Mouse (Mus musculus): ENCODE data around the gene Zfp296. TPM values are rescaled to one million over a fixed set of nuclear protein-coding genes. Genes with fewer than 3 reads are reported as not detected.

Zfp296 gene
- polyA plus RNA-seq, 1 experiment from 2014 or later = 0.47 TPM

- Histone ChIP-seq H3K9me3 (ENCODE audit: control insufficient read depth, low read length) (no peaks in the 10 kb centered on the region), H3K36me3 (ENCODE audit: control insufficient read depth, insufficient read depth, low read length) (peaks cover 13% of the 10 kb centered on the region), H3K27ac (ENCODE audit: low read depth, low read length) (no peak overlapping the region), H3K4me3 (ENCODE audit: low read depth, low read length) (no peak overlapping the region), H3K9ac (ENCODE audit: low read length) (no peak overlapping the region), H3K27me3 (ENCODE audit: control insufficient read depth, insufficient read depth, low read length) (peaks cover 32% of the 10 kb centered on the region), H3K4me1 (replicated peaks; ENCODE audit: control insufficient read depth, insufficient read depth, low read length) (peaks cover 8% of the 10 kb centered on the region; the same call in 1 of the 2 replicates), H3K4me2 (ENCODE audit: low read depth, low read length, severe bottlenecking) (no peak overlapping the region)
- no peak for ATAC-seq (replicated peaks; ENCODE audit: low FRiP score)
- no peak for DNase-seq (ENCODE audit: low spot score)
- 84% methylated on average over 8 of the region's 8 CpGs for WGBS
These were observed 3.5 kb downstream of the Zfp296 start for GRCm38 (mm10) chr7:19580634-19581033.

- DNase-seq (ENCODE audit: low spot score) (no peak), ATAC-seq (replicated peaks; ENCODE audit: low FRiP score) (no peak)
- Histone ChIP-seq H3K27ac (ENCODE audit: low read depth, low read length) (no peak overlapping the region), H3K4me2 (ENCODE audit: low read depth, low read length, severe bottlenecking) (no peak overlapping the region), H3K9ac (ENCODE audit: low read length) (no peak overlapping the region), H3K9me3 (ENCODE audit: control insufficient read depth, low read length) (no peaks in the 10 kb centered on the region), H3K4me1 (replicated peaks; ENCODE audit: control insufficient read depth, insufficient read depth, low read length) (no peaks in the 10 kb centered on the region), H3K36me3 (ENCODE audit: control insufficient read depth, insufficient read depth, low read length) (peaks cover 42% of the 10 kb centered on the region), H3K4me3 (ENCODE audit: low read depth, low read length) (no peak overlapping the region), H3K27me3 (ENCODE audit: control insufficient read depth, insufficient read depth, low read length) (no peaks in the 10 kb centered on the region)
- 75% methylated on average over 46 of the region's 46 CpGs for WGBS
These were observed 9.2 kb downstream of the Zfp296 start for GRCm38 (mm10) chr7:19586269-19586668.

GRCm38 (mm10) chr7:19589207-19589606 is 12.1 kb downstream of the Zfp296 start:
- Histone ChIP-seq H3K4me3 (ENCODE audit: low read depth, low read length) (no peak overlapping the region), H3K4me1 (replicated peaks; ENCODE audit: control insufficient read depth, insufficient read depth, low read length) (no peaks in the 10 kb centered on the region), H3K27me3 (ENCODE audit: control insufficient read depth, insufficient read depth, low read length) (no peaks in the 10 kb centered on the region), H3K9me3 (ENCODE audit: control insufficient read depth, low read length) (no peaks in the 10 kb centered on the region), H3K27ac (ENCODE audit: low read depth, low read length) (no peak overlapping the region), H3K9ac (ENCODE audit: low read length) (no peak overlapping the region), H3K4me2 (ENCODE audit: low read depth, low read length, severe bottlenecking) (no peak overlapping the region), H3K36me3 (ENCODE audit: control insufficient read depth, insufficient read depth, low read length) (peaks cover 42% of the 10 kb centered on the region)
- ATAC-seq (replicated peaks; ENCODE audit: low FRiP score) (no peak), DNase-seq (ENCODE audit: low spot score) (peak; percentile 74)
- WGBS = 60% methylated on average over 3 of the region's 3 CpGs

GRCm38 (mm10) chr7:19589917-19590316 is 12.8 kb downstream of the Zfp296 start:
- 68% methylated on average over 3 of the region's 3 CpGs for WGBS
- ATAC-seq (replicated peaks; ENCODE audit: low FRiP score) (0 out of 2 replicates have a peak, but pooled peaks have one; percentile 40), DNase-seq (ENCODE audit: low spot score) (peak; percentile 76)
- no peak overlapping the region for H3K4me2 ChIP-seq (ENCODE audit: low read depth, low read length, severe bottlenecking)
- H3K27ac ChIP-seq (ENCODE audit: low read depth, low read length) = no peak overlapping the region
- H3K9ac ChIP-seq (ENCODE audit: low read length) = no peak overlapping the region
- H3K4me3 ChIP-seq (ENCODE audit: low read depth, low read length) = no peak overlapping the region
- no peaks in the 10 kb centered on the region for H3K27me3 ChIP-seq (ENCODE audit: control insufficient read depth, insufficient read depth, low read length)
- H3K4me1 ChIP-seq (replicated peaks; ENCODE audit: control insufficient read depth, insufficient read depth, low read length) = no peaks in the 10 kb centered on the region
- H3K9me3 ChIP-seq (ENCODE audit: control insufficient read depth, low read length) = no peaks in the 10 kb centered on the region
- peaks cover 38% of the 10 kb centered on the region for H3K36me3 ChIP-seq (ENCODE audit: control insufficient read depth, insufficient read depth, low read length)

- DNase-seq (ENCODE audit: low spot score) (no peak), ATAC-seq (replicated peaks; ENCODE audit: low FRiP score) (no peak)
- no peak overlapping the region for H3K4me2 ChIP-seq (ENCODE audit: low read depth, low read length, severe bottlenecking)
- H3K36me3 ChIP-seq (ENCODE audit: control insufficient read depth, insufficient read depth, low read length) = peaks cover 17% of the 10 kb centered on the region
- H3K9me3 ChIP-seq (ENCODE audit: control insufficient read depth, low read length) = no peaks in the 10 kb centered on the region
- WGBS = 91% methylated on average over 10 of the region's 10 CpGs
- H3K27me3 ChIP-seq (ENCODE audit: control insufficient read depth, insufficient read depth, low read length) = no peaks in the 10 kb centered on the region
- no peaks in the 10 kb centered on the region for H3K4me1 ChIP-seq (replicated peaks; ENCODE audit: control insufficient read depth, insufficient read depth, low read length)
- no peak overlapping the region for H3K9ac ChIP-seq (ENCODE audit: low read length)
- no peak overlapping the region for H3K27ac ChIP-seq (ENCODE audit: low read depth, low read length)
- H3K4me3 ChIP-seq (ENCODE audit: low read depth, low read length) = no peak overlapping the region
These were observed 16.1 kb downstream of the Zfp296 start for GRCm38 (mm10) chr7:19593061-19593730.

GRCm38 (mm10) chr7:19600562-19600961 is 23.5 kb downstream of the Zfp296 start:
- ATAC-seq (replicated peaks; ENCODE audit: low FRiP score) = no peak

GRCm38 (mm10) chr7:19603055-19603454 is 26.0 kb downstream of the Zfp296 start:
- ATAC-seq (replicated peaks; ENCODE audit: low FRiP score) (no peak), DNase-seq (ENCODE audit: low spot score) (no peak)
- Histone ChIP-seq H3K4me3 (ENCODE audit: low read depth, low read length) (no peak overlapping the region), H3K4me2 (ENCODE audit: low read depth, low read length, severe bottlenecking) (peak overlapping the region; percentile 58), H3K36me3 (ENCODE audit: control insufficient read depth, insufficient read depth, low read length) (peaks cover 5% of the 10 kb centered on the region; the same call in 1 of the 2 replicates), H3K9me3 (ENCODE audit: control insufficient read depth, low read length) (no peaks in the 10 kb centered on the region), H3K27me3 (ENCODE audit: control insufficient read depth, insufficient read depth, low read length) (no peaks in the 10 kb centered on the region), H3K27ac (ENCODE audit: low read depth, low read length) (no peak overlapping the region), H3K4me1 (replicated peaks; ENCODE audit: control insufficient read depth, insufficient read depth, low read length) (0 out of 2 replicates have a peak, but pooled peaks cover 8% of the 10 kb centered on the region), H3K9ac (ENCODE audit: low read length) (no peak overlapping the region)
- WGBS = 88% methylated on average over 12 of the region's 12 CpGs

More at GRCm38 (mm10) chr7:19600562-19600961, 23.5 kb downstream of the Zfp296 start:
- no peaks in the 10 kb centered on the region for H3K9me3 ChIP-seq (ENCODE audit: control insufficient read depth, low read length)
- no peak overlapping the region for H3K27ac ChIP-seq (ENCODE audit: low read depth, low read length)
- peaks cover 8% of the 10 kb centered on the region; the same call in 1 of the 2 replicates for H3K36me3 ChIP-seq (ENCODE audit: control insufficient read depth, insufficient read depth, low read length)
- no peaks in the 10 kb centered on the region for H3K27me3 ChIP-seq (ENCODE audit: control insufficient read depth, insufficient read depth, low read length)
- WGBS = 73% methylated on average over 5 of the region's 5 CpGs
- no peak overlapping the region for H3K4me2 ChIP-seq (ENCODE audit: low read depth, low read length, severe bottlenecking)
- H3K4me3 ChIP-seq (ENCODE audit: low read depth, low read length) = no peak overlapping the region
- DNase-seq (ENCODE audit: low spot score) = no peak
- 0 out of 2 replicates have a peak, but pooled peaks cover 8% of the 10 kb centered on the region for H3K4me1 ChIP-seq (replicated peaks; ENCODE audit: control insufficient read depth, insufficient read depth, low read length)
- no peak overlapping the region for H3K9ac ChIP-seq (ENCODE audit: low read length)

GRCm38 (mm10) chr7:19603849-19604605 is 26.9 kb downstream of the Zfp296 start, which contains the start of gene Clasrp:
Gene Clasrp, minus strand, starts transcription at chr7:19604486.
- Histone ChIP-seq H3K9me3 (ENCODE audit: control insufficient read depth, low read length) (no peaks in the 10 kb centered on the region), H3K27ac (ENCODE audit: low read depth, low read length) (peak within 1 kb of the TSS; percentile 71), H3K27me3 (ENCODE audit: control insufficient read depth, insufficient read depth, low read length) (no peaks in the 10 kb centered on the region), H3K36me3 (ENCODE audit: control insufficient read depth, insufficient read depth, low read length) (peaks cover 4% of the 10 kb centered on the region; the same call in 1 of the 2 replicates), H3K4me2 (ENCODE audit: low read depth, low read length, severe bottlenecking) (peak within 1 kb of the TSS; percentile 58), H3K9ac (ENCODE audit: low read length) (peak within 1 kb of the TSS; percentile 94), H3K4me1 (replicated peaks; ENCODE audit: control insufficient read depth, insufficient read depth, low read length) (0 out of 2 replicates have a peak, but pooled peaks cover 8% of the 10 kb centered on the region), H3K4me3 (ENCODE audit: low read depth, low read length) (peak within 1 kb of the TSS; percentile 69)
- peak; percentile 93 for ATAC-seq (replicated peaks; ENCODE audit: low FRiP score)
- WGBS = 2% methylated on average over 57 of the region's 57 CpGs
- peak; percentile 96 for DNase-seq (ENCODE audit: low spot score)
